Mouse (Mus musculus) frontal cortex, postnatal 36 days (tissue): ENCODE results near the gene Mcrip1.
A peak's percentile ranks its signal among the peaks of the same experiment; 100 is the strongest.
"Not testable (repeated sequence)": the region's sequence is repeated elsewhere in the genome, so short reads cannot be mapped to it uniquely, and the experiment has no call there.

ENCODE experiments used
- DNase-seq, 2 experiments: peaks; one replicate each; pipeline ENCODE4 v3.0.0; 2022; ENCODE audit warnings: low spot score in 2 of 2

The Mcrip1 gene

DNA sequence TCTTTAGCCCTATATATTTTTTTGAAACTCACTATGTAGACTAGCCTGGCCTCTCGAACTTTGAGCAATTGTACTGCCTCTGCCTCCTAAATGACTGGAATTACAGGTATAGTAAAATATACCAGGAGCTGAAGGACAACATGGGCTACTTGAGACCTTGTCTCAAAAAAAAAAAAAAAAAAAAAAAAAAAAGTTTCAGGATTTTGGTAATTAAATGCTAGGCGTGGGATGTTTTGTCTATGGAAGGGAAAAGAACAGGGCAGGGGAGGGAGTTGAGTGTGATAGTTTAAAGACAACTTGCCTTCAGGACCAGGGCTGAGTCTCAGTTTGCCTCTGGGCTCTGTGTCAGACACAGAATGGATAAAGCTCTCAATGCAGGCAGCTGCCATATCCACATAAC is 25.5 kb upstream of the Mcrip1 start:
- no peak for DNase-seq

GRCm38 (mm10) chr11:120574278-120574600 is 24.7 kb upstream of the Mcrip1 start:
- no peak for DNase-seq

DNA sequence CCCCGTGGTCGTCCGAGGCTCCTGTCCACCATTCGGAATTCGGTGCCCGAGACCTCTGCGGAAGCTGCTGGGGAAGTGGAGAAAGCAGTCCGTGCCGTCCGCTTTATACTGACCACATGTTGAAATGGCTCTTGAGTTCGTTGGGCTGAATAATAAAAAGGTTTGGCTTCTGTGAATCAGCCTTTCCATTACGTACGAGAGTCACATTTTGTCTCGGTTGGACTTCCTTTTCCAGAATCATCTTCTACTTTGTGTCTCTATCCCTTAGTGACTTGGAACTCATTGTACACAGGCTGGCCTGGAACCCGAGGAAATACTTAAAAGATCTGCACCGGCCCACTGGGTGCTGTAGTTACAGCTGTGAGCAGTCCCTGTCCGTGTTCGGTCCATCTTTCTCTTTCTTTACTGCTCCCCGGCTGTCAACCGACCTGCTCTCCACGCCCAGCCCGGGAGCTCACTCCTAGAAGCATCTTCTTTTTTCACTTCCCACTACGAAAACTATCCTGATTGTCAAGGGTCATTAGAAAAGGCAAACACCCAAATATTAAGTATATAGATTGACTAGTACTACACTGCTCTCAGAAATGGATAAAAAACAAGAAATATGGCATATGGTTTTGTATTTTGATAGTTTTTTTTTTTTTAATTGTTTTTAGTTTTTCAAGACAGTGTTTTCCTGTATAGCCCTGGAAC is 24.2 kb upstream of the Mcrip1 start:
- no peak for DNase-seq

DNA sequence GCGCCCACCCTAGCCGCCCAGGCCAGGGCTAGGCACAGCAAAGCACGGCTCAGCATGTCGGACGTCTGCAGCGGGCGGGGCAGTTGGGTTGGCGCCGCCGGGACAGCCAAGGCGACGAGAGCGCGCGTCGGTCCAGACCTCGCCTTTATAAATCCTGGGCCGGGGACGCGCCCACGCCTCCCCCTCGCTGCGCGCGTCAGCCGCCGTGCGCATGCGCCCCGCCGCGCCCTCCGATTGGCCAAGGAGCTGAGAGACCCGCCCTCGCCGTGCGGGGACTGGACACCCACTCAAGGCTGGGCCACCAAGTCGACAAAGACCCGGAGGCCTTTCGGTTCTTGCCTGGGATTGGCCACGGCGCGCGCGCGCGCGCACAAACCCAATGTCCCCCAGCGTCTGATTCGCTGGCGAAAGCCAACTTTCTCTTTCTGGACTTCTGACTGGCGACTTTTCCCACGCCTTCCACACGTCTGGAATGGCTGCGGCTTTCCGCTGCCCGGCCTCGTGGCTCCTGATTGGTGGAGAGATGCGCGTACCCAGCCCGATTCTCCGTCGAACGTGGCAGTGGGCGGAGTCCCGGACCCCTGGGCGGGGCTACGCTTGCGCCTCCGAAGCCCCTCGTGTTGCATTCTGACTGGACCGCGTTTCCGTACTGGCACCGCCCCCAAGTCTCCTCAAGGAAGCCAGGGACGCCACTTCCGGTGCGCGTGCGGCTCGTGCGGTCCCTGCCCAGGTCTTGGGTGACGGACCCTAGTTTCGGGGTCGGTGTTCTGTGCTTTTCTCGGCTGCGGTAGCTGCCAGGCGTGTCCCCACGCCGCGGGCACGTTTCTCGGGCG is 23.4 kb upstream of the Mcrip1 start, which contains the start of gene P4hb:
TSS of gene P4hb (minus strand) at position 502 of the 833 bp plus-strand sequence.
- peak; percentile 100 for DNase-seq

- DNase-seq: no peak
Observed at GRCm38 (mm10) chr11:120572417-120572751, 22.9 kb upstream of the Mcrip1 start.

- DNase-seq: no peak
Observed at GRCm38 (mm10) chr11:120571754-120572416, 22.4 kb upstream of the Mcrip1 start.

DNA sequence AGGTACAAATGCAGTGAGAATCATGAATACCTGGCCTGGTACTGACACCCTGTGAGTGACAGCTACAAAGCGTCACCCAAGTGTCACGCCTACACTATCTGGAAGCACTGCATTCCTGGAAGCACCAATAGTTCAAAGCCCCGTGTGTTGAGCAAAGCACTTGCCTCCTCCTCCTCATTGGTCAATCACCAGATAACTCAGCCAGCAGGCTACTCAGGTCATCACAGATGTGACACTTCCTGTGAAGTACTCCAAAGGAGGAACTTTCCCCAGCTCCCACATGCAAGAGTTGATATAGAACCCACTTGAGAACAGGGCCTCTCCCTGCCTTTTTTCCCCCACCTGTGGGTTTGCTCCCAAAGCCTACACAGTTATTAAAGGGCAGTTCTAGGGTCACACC is 21.6 kb upstream of the Mcrip1 start:
- no peak for DNase-seq

DNA sequence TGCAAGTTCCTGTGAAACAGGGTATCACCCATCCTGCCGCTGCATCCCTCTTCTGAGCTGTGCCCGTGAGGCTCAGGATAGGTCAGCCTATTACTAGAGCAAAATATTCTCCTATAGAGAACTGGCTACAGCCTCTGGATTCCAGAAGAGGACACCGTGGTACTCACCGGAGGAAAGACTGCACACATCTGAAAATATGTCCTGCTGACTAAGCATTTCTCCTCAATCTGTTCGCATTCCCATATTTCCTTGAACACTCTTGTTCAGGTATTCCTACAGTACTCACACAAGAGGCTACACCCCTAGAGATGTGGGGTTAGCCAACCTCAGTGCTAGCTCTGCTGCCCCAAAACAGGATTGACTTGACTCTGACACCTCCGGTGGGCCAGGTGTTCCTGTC is 18.8 kb upstream of the Mcrip1 start:
- no peak for DNase-seq

GRCm38 (mm10) chr11:120565114-120565513 is 15.6 kb upstream of the Mcrip1 start:
- DNase-seq: no peak

DNA sequence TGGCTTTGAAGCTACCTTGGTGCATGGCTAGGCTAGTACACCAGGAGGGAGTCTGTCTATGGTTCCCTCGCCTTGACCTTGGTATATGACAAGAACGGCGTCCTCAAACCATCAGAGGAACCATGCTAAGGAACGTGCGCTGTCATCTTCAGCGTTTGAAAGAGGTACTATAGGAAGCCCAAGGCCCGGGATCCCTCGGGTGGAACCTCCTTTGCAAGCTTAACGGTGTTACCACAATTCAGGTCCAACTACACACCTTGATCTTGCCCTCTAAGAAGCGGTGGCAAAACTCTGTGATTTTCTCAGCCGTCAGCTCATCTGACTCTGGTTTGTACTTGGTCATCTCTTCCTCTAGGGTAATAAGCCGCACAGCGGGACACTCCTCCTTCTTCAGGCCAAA is 13.4 kb upstream of the Mcrip1 start:
- DNase-seq: no peak

DNA sequence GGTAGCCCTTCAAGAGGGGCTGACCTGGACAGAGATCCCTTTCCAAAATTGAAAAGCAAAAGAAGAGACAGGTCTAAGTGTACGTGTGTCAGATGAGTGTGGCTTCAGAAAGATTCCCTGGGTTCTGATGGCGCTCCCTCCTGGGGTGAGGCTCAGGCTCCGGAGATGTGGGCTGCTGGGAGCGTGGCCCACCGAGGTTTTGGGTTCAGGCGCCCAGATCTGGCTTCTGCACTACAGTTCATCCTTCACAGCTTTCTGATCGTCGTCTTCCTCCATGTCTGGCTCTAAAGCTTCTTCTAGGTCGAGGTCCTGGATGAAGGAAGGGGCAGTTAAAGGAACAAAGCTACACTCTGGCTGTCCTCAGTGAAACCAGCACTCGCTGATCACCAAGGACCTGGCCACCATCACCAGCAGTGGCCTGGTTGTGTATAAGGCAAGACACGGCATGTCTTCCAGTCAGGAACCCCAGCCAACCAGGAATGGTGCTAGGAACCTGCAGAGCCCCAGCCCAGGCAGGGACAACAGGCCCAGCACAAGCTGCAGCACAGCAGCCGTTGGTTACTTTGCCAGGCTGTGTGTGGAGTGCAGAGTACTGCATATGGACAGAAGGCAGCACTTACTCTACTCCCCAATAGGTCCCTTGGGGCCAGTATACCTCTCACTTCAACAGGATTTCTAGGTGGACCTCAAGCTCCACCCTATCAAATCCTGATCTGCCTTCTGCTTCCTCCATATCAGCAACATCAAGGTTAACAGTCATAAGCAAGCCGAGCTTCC is 11.6 kb upstream of the Mcrip1 start:
- DNase-seq: no peak

DNA sequence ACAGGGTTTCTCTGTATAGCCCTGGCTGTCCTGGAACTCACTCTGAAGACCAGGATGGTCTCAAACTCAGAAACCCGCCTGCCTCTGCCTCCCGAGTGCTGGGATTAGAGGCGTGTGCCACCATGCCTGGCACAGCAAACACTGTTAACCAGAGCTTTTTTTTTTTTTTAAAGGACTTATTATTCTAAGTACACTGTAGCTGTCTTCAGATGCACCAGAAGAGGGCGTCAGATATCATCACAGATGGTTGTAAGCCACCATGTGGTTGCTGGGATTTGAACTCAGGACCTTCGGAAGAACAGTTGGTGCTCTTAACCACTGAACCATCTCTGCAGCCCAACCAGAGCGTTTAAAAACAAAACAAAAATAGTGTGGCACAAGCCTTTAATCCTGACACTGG is 9.3 kb upstream of the Mcrip1 start:
- DNase-seq: not testable (repeated sequence)

DNA sequence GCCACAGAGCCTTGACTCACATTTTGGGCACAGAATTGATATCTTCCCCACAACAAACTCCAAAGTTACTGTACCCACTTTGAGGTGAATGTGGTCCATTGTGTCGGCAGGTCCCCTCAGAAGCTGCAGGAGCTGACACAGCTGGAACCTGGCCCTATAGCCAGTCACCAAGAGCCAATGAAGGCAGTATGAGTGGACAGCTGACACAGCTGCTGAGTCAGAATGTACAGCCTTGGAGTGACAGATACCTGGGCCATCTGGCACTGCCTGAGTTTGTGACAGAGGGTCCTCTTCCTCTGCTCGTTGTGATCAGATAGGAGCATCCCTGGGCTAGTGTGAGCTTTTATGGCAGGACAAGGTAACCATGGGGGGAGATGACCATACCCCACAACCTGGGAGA is 5.7 kb upstream of the Mcrip1 start:
- no peak for DNase-seq

GRCm38 (mm10) chr11:120554834-120555233 is 5.3 kb upstream of the Mcrip1 start:
- no peak for DNase-seq

GRCm38 (mm10) chr11:120552736-120553135 is 3.2 kb upstream of the Mcrip1 start:
- DNase-seq: no peak

DNA sequence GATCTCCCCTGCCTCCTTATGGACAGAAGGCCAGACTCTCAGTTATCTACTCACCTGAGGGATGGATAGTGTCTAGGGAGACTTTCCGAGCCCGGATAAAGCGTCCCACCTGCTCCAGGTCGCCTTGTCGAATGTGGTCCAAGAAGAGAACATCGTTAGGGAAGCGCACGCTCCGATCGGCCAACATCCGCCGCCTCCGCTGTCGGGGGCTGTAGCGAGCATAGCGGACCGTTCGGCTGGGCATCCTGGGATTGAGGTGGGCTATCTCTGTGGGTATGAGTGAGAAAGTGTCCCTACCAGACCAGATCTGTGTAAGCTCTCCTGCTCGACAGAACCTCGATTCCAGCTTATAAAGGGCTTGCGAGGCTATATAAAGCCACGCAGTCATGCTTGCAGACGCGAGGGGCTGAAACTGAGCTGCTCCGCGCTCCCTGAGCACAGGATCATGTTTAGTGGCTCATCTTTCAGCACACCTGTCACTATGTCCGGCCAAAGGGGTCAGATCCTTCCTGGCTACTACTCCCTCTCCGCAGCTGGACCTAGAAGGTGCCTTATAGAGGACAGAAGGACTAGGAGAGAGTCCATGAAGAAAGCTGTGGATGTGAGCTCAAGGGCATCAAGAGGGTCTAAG is 1.4 kb upstream of the Mcrip1 start, which contains the start of gene Ppp1r27:
TSS of gene Ppp1r27 (minus strand) at position 323 of the 631 bp plus-strand sequence.
- no peak for DNase-seq

- no peak for DNase-seq
Observed at GRCm38 (mm10) chr11:120549986-120550809, 671 bp upstream of the Mcrip1 start.

DNA sequence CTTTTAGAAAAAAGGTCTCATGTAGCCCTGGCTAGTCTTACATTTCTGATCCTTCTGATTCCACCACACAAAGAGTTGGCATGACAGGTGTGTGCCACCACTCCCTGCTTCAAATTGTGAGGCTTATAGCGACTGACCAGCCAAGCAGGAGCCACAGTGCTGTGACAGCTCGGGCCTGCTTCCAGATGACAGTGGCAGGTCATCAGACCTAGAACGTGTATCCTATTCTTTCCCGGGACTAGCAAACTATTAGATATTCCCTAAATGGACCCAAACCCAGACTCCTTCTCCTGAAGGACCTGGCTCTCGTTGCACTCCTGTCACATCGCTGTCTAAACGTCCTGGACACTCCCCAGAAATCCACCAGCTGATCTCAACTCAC is 750 bp downstream of the Mcrip1 start:
- no peak for DNase-seq

- no peak for DNase-seq
Observed at GRCm38 (mm10) chr11:120548214-120548613, 1.3 kb downstream of the Mcrip1 start.

DNA sequence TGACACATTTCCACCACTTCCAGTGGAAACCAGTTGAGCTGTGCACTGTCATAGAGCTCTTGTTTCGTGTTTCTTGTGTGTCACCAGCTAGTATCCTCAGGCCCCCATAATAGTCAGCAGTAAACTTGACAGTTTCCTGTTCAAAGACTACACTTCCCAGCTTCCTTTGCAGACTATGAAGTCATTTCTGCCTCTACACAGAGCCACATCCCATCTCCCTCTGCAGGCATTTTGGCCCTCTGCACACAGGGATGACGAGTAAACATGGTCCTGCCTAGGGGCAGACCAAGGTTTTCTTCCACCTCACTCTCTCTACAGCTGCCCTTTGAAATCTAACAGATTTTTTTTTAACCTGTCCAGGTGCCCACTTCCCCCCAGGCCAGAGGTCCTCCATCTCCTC is 2.1 kb downstream of the Mcrip1 start:
- no peak for DNase-seq

DNA sequence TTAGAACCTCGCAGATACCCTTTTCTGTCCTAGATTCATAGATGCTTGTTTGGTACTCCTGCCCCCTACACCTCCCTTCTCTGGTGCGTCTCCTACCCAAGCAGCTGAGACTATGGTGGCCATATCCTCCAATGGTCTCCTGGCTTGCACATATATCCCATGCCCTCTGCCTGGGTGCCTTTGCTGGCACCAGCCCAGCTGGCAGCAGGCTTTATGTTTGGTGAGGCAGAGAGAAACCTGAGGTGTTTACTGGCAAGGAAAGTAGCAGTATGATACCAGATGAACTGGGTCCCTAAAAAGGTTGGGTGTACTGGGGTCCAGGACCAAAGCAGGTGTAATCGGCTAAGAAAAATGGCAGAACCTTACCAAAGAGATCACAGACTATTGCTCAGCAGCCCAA is 3.6 kb downstream of the Mcrip1 start:
- DNase-seq: no peak
